Mouse (Mus musculus) macrophage (primary cell): Measurements from ENCODE around the gene Hspb8. TPM values are rescaled to one million over a fixed set of nuclear protein-coding genes. Genes with fewer than 3 reads are reported as not detected.
"Not testable (repeated sequence)": the region's sequence is repeated elsewhere in the genome, so short reads cannot be mapped to it uniquely, and the experiment has no call there.

Experiments
- H3K27ac ChIP-seq: fragments of 350-480 bp; formaldehyde crosslinking; 2 replicates; pipeline ENCODE4 v1.9.0; 2021
- H3K36me3 ChIP-seq: fragments of 350-480 bp; formaldehyde crosslinking; 2 replicates; pipeline ENCODE4 v1.9.0; 2021; ENCODE audit errors: inconsistent target
- H3K4me3 ChIP-seq: fragments of 350-480 bp; formaldehyde crosslinking; 2 replicates; pipeline ENCODE4 v1.9.0; 2021; ENCODE audit errors: inconsistent target
- H3K79me2 ChIP-seq: fragments of 350-480 bp; formaldehyde crosslinking; 2 replicates; pipeline ENCODE4 v1.9.0; 2021; ENCODE audit errors: inconsistent target
- WGBS: methylation state at CpG from one replicate; pipeline ENCODE4 v1.1.7; 2026; ENCODE audit warnings: inconsistent platforms; ENCODE audit not compliant: missing documents; 5-methylcytosine and 5-hydroxymethylcytosine counted together
- polyA plus RNA-seq: library from polyadenylated mRNA; stranded (reverse); fragments of 250-400 nt; gene quantifications from 3 replicates; pipeline ENCODE4 v1.2.4, GENCODE M21; 2018; ENCODE audit warnings: inconsistent platforms

Gene Hspb8
- polyA plus RNA-seq, 1 experiment from 2014 or later: 0.07 TPM

GRCm38 (mm10) chr5:116443459-116443940 lies 20.8 kb upstream of the Hspb8 start:
- H3K4me3 ChIP-seq: no peak overlapping the region
- WGBS: 84% methylated on average over 8 of the region's 8 CpGs
- no peaks in the 10 kb centered on the region for H3K79me2 ChIP-seq
- H3K36me3 ChIP-seq: no peaks in the 10 kb centered on the region
- H3K27ac ChIP-seq: no peak overlapping the region

GRCm38 (mm10) chr5:116442697-116443458 lies 20.2 kb upstream of the Hspb8 start:
- WGBS: 91% methylated on average over 7 of the region's 7 CpGs
- Histone ChIP-seq H3K4me3 (no peak overlapping the region), H3K79me2 (no peaks in the 10 kb centered on the region), H3K27ac (no peak overlapping the region), H3K36me3 (no peaks in the 10 kb centered on the region)

DNA sequence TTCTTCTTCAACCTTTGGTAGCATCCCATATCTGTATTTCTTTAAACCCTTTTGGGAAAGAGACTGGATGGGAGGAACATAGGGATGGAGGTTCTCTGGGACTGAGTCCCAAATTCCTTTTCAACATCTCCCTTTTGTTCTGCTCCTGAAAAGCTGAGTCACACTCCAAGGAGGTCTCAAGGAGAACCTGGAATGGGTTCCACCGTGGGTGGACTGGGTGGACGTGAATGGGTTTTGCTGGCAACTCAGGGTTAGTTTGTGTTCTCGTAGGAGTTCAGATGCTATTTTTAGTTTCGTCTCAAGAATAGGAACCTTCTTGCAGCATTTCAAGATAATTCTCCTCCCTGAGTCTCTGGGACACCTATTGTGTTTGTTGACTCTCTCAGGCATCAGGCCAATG lies 17.6 kb upstream of the Hspb8 start:
- H3K4me3 ChIP-seq: no peak overlapping the region
- H3K27ac ChIP-seq: no peak overlapping the region
- 57% methylated on average over 4 of the region's 4 CpGs for WGBS
- H3K79me2 ChIP-seq: no peaks in the 10 kb centered on the region
- H3K36me3 ChIP-seq: no peaks in the 10 kb centered on the region

GRCm38 (mm10) chr5:116438328-116438727 lies 15.7 kb upstream of the Hspb8 start:
- Histone ChIP-seq H3K36me3 (no peaks in the 10 kb centered on the region), H3K27ac (no peak overlapping the region), H3K79me2 (no peaks in the 10 kb centered on the region), H3K4me3 (no peak overlapping the region)
- WGBS: 47% methylated on average over 4 of the region's 4 CpGs

- no peak overlapping the region for H3K4me3 ChIP-seq
- no peaks in the 10 kb centered on the region for H3K79me2 ChIP-seq
- no peak overlapping the region for H3K27ac ChIP-seq
These were observed 13.5 kb upstream of the Hspb8 start for GRCm38 (mm10) chr5:116436117-116436516.

DNA sequence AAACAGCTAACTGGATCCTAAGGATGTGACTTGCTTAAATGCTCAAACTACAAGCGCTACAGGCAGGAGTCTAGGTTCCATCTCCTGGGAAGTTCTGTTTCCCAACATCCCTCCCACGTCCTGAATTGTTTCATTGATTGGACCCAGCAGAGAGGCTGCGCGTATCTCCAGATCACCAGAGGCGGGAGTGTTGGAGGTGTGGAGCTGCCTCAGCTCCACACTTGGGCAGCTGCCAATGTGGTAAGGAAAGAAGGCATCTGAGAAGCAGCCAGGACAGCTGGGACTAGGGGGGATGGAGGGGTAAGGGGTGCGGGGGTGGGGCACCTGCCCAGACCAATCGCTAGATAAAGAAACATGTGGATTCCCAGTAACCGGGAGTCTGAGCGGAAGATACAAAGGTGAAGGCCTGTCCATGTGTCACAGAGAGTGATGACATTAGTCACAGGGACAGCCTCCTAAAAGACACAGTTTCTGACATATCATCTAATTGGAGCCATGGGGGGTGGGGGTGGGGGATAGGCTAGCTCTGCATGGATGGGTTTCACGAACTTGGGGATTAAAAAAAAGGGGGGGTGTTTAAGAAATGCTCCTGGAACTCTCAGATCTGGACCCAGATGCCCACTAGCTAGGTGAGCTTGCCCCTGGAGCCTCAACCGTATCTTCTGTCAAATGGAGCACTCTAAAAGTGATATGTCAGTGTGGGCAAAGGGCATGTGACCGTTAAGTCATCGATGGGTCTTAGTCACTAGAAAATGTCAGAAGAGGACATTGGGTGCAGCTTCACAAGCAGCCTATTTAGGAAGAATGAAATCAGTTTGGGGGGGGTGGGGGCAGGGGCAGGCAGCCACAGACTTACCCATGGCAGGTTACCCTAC lies 12.5 kb upstream of the Hspb8 start:
- 86% methylated on average over 13 of the region's 13 CpGs for WGBS
- Histone ChIP-seq H3K27ac (no peak overlapping the region), H3K36me3 (no peaks in the 10 kb centered on the region), H3K79me2 (no peaks in the 10 kb centered on the region), H3K4me3 (no peak overlapping the region)

More at GRCm38 (mm10) chr5:116436117-116436516, 13.5 kb upstream of the Hspb8 start:
- no peaks in the 10 kb centered on the region for H3K36me3 ChIP-seq

DNA sequence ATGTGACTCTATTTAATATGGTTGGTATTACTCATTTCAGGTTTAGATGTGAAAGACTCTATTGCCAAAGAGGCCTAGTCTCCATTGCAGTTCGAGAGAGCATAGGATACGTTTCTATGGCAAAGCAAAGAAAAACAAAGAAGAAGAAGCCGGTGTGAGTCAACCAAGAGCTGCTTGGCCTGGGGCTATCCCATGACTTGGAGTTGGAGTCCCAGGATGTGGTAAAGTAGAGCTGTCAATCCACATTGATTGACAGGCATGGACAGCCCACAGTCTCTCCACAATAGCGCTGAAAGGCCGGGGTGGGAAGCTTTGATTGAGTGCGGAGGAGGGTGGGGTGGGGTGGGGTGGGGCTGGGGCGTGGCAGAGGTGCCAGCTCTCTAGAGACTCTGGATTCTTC lies 10.2 kb upstream of the Hspb8 start:
- no peaks in the 10 kb centered on the region for H3K36me3 ChIP-seq
- 89% methylated on average over 7 of the region's 7 CpGs for WGBS
- H3K4me3 ChIP-seq: no peak overlapping the region
- H3K27ac ChIP-seq: no peak overlapping the region
- H3K79me2 ChIP-seq: no peaks in the 10 kb centered on the region

GRCm38 (mm10) chr5:116426701-116427100 lies 4.0 kb upstream of the Hspb8 start:
- Histone ChIP-seq H3K36me3 (no peaks in the 10 kb centered on the region), H3K4me3 (no peak overlapping the region), H3K79me2 (no peaks in the 10 kb centered on the region), H3K27ac (no peak overlapping the region)
- WGBS: 82% methylated on average over 1 of the region's 2 CpGs

- H3K79me2 ChIP-seq, H3K27ac ChIP-seq, H3K36me3 ChIP-seq, H3K4me3 ChIP-seq: not testable (repeated sequence)
- whole genome bisulfite sequencing: 100% methylated on average over 1 of the region's 3 CpGs
These were observed 3.0 kb upstream of the Hspb8 start for GRCm38 (mm10) chr5:116425709-116426108.

DNA sequence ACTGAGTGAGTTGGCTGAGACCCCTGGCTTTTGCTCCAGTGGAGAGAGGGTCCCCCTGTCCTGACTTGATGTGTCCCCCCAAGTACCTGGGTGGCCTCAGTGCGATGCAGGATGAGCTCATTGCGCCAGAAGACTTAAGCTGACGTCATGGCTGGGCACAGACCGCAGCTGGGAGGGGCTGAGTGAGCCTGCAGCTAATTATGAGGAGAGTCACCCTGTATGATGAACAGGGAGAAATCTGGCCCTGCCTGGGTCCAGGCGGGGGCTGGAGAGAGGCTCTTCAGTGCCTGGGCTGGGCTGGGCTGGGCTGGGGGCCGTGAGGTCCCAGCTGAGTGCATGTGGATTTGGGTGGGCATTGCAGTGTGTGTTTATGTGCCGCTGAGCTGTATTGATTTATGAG lies 2.6 kb upstream of the Hspb8 start:
- WGBS: 80% methylated on average over 7 of the region's 7 CpGs
- Histone ChIP-seq H3K4me3 (no peak overlapping the region), H3K27ac (no peak overlapping the region), H3K36me3 (no peaks in the 10 kb centered on the region), H3K79me2 (no peaks in the 10 kb centered on the region)

GRCm38 (mm10) chr5:116423746-116424145 lies 1.1 kb upstream of the Hspb8 start:
- no peaks in the 10 kb centered on the region for H3K36me3 ChIP-seq
- H3K27ac ChIP-seq: no peak overlapping the region
- 91% methylated on average over 8 of the region's 8 CpGs for WGBS
- H3K79me2 ChIP-seq: no peaks in the 10 kb centered on the region
- no peak overlapping the region for H3K4me3 ChIP-seq

DNA sequence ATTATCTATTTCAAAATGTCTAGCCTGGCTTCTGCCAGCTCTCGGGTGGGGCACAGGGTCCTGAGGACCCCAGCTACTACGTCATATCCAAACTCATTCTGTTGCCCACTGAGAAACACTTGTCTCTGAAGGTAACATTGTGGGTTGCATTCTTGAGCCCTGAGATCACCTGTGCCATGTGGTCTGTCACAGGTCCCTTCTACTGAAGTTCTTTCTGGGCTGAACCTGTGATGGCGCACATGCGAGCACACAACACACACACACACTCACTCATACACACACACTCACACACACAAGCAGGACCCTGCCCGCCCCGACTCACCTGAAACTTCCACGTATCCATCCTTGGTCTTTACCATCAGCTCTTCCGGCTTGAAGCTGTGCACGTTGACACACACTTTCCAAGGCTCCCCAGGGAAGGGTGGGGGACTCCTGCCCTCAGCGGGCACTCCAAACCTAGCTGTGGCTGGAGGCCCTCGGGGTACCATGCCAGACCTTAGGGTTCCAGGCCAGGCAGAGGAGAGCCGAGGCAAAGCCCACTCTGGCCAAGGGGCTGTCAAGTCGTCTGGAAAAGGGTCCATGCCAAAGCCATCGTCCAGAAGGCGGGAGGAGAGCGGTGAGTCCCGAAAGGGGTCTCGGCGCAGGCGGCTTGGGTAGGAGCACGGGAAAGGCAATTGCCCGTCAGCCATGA lies 728 bp downstream of the Hspb8 start:
- Histone ChIP-seq H3K4me3 (no peak overlapping the region), H3K36me3 (no peaks in the 10 kb centered on the region), H3K79me2 (no peaks in the 10 kb centered on the region), H3K27ac (no peak overlapping the region)
- 80% methylated on average over 22 of the region's 22 CpGs for WGBS

DNA sequence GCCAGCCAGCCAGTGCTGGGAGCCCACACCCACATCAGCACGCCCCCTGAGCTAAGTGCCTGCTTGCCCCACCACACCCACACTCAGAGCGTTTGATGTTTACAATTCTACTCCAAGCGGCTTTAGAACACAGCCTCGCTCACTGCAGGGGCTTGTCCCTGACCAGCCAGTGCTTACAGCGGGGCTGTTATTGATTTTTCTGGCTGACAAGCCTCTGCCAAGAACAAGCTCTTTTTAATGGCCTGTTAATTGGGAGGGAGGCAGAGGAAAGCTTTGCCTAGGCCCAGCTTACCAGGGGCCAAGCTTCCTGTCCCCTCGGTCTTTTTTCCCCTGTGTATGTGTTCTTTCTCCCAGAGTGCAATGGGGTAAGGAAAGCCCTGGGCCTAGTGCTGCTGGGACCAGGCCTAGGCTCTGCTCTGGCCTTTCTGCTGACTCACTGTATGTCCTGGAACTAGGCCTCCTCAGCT lies 1.9 kb downstream of the Hspb8 start:
- WGBS: 67% methylated on average over 6 of the region's 6 CpGs
- H3K79me2 ChIP-seq: no peaks in the 10 kb centered on the region
- H3K36me3 ChIP-seq: no peaks in the 10 kb centered on the region
- no peak overlapping the region for H3K27ac ChIP-seq
- no peak overlapping the region for H3K4me3 ChIP-seq

GRCm38 (mm10) chr5:116420213-116420612 lies 2.5 kb downstream of the Hspb8 start:
- H3K4me3 ChIP-seq: no peak overlapping the region
- H3K27ac ChIP-seq: no peak overlapping the region
- H3K79me2 ChIP-seq: no peaks in the 10 kb centered on the region
- 93% methylated on average over 1 of the region's 1 CpGs for WGBS
- no peaks in the 10 kb centered on the region for H3K36me3 ChIP-seq
